Mouse (Mus musculus): ENCODE measurements around the gene Gps1. TPM values are rescaled to one million over a fixed set of nuclear protein-coding genes. Genes with fewer than 3 reads are reported as not detected.
"Not testable (repeated sequence)": the region's sequence is repeated elsewhere in the genome, so short reads cannot be mapped to it uniquely, and the experiment has no call there.

The Gps1 gene
- total RNA-seq, 2 experiments from 2014 or later, result 16.2 to 28.4 TPM

DNA sequence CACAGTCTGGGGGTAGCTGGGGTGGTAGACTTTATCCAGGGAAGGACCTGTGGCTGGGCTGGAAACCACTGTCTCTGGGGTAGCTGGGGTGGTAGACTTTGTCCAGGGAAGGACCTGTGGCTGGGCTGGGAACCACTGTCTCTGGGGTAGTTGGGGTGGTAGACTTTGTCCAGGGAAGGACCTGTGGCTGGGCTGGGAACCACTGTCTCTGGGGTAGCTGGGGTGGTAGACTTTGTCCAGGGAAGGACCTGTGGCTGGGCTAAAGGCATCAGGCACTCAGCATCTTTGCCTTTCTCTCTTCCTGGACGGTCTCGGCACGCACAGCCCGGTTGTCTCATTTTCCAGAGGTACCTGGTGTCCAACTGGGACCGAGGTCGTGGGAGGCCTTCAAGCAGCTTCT, 2.7 kb upstream of the Gps1 start:
- not testable (repeated sequence) for ATAC-seq (replicated peaks; ENCODE audit: low FRiP score, poor library complexity, severe bottlenecking)

DNA sequence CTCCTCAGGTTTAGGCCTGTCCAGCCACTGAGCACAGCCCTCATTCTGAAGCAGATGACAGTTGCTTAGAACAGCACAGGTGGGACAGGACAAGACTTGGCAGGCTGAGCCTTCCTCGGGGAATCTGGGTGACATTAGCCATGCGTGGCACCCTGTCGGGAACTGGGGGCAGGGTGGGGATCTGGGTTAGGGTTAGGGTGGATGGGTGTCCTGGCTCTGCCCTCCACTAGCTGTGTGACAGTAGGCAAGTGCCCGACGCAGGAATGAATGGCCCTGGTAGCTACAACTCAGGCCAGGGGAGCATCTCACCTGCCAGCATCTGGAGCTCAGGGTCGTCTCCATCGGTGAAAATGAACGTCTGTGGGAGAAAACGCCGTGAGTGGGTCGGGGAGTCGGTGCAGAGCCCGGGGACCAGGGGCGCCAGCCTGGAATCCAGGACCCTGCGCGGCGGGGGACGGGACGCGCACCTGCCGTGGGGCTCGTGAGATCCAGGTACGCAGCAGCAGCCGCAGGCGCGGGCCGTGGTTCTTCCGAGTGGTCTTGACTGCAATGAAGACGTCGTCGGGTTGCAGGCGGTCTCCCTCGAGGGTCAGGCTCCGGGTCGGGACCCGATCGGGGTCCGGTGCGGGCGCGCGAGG, 527 bp upstream of the Gps1 start:
- ATAC-seq (replicated peaks; ENCODE audit: low FRiP score, poor library complexity, severe bottlenecking), result 0 out of 2 replicates have a peak, but pooled peaks have one; percentile 4

DNA sequence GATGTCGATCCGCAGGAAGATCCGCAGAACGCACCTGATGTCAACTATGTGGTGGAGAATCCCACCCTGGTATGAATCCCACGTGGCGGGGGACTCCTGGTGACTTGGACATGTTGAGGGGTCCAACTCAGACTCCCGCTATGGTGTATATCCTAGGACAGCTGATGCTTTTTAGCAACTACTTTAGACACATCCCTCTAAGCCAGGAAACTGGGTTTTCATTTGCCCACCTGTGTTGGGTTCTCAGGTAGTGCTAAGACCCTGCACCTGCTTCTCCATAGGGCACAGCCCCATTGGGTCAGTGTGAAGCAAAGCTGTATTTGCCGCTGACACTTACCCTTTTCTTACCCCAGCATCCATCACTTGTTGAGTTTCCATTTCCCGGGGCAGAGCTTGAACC, 1.1 kb downstream of the Gps1 start:
- ATAC-seq (replicated peaks; ENCODE audit: low FRiP score, poor library complexity, severe bottlenecking), result no peak

DNA sequence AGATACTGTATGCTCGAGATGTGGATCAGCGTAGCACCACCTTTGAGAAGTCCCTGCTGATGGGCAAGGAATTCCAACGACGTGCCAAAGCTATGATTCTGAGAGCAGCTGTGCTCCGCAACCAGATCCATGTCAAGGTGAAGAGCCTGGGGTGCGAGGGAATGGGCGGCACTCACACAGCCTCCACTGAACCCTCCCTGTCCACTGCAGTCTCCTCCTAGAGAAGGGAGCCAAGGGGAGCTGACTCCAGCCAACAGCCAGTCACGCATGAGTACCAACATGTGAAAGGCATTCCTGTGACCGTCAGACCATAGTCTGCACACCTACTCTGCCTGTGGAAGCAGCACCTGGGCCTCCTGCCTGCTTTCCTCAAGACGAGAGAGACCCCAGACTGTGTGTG, 4.4 kb downstream of the Gps1 start:
- ATAC-seq (replicated peaks; ENCODE audit: low FRiP score, poor library complexity, severe bottlenecking), result not testable (repeated sequence)

DNA sequence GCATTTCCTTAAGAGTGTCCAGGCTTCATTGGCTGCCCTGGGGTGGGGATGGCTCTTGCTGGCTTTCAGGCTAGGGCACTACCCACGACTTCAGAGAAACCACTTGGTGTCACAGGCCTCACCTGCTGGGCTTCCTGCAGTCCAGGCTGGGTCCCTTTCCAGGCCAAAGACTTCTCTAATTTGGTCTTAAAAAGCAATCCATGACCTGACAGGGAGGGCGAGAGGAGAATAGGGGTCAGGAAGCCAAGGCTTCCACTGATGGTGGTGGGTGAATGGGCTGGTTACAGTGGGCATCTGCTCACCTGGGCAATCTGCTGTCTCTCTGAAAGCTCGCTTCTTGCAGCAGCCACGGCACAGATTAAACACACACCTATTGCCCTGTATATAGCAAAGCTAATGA, 5.3 kb downstream of the Gps1 start:
- no peak for ATAC-seq (replicated peaks; ENCODE audit: low FRiP score, poor library complexity, severe bottlenecking)

DNA sequence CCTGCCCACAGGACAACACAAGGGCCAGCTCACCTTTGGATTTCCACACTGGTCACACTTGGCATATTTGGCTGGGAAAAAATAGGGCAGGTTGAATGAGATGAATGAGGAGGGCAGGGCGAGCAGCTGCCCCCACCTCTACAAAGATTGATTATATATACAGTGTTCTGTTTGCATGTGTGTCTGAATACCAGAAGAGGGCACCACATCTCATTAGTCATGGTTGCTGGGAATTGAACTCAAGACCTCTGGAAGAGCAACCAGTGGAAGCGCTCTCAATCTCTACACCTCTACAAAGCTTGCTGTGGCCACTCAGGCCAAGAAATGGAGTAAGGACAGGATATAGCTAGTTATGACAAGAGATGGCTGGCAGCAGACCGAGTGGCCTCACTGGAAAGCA, 5.7 kb downstream of the Gps1 start:
- ATAC-seq (replicated peaks; ENCODE audit: low FRiP score, poor library complexity, severe bottlenecking), result no peak

DNA sequence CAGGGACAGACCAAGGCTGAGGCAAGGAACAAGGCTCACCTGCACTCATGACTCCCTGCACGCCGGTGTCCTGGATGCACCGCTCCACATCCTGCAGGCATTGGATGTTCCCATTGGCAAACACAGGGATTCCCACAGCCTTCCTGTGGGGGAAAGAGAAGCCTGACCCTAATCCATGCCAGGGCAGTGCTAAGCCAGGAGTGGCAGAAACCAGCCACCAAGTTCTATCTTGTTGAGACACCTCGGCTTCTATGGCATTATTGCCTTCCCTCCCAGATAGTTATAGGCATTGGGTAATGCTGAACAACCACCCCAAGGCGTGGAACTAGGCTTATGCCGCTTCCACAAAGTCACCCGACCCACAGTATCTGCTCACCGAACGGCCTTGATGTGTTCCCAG, 8.6 kb downstream of the Gps1 start:
- ATAC-seq (replicated peaks; ENCODE audit: low FRiP score, poor library complexity, severe bottlenecking), result no peak

DNA sequence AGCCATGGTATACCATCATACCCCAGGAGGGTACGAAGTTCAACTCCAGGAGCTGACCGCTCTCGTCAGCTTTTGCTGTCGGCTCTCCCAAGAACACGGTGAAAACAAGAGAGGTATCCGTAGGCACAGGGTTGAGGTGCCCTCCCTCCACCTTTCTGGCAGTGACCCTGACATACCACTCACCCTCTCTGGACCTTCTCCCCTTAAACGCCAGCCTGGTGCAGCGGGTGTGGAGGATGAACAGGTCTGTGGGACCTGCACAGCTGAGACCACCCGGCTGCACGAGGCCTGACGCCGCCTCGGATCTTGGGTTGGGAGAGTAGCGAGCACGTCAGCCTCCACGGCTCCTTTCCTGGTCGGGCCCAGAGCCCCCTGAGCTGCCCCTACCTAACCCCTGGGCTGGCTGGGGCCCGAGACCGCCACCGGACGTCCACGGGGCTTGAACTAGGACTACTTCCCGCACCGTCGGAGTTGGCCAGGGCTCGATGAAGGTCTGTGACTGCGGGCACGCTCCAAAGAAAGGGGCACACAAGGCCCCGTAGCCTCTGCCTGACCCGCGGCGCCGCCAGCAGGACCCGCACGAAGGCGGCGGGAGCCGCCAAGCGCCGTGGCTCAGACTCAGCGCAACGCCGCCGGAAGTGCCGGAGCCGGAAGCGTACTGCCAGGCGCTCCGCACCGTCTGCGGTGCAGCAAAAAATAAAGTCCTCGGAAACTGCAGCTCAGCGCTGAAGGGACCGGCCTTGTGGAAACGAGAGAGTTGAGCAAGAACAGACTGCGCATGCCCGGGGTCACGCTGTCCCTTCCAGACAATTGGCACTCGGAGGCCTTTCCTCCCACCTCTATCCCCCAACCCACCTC, 11.9 kb downstream of the Gps1 start, which contains the start of gene Dus1l:
Gene Dus1l (minus strand): TSS at position 648 of the 858 bp plus-strand sequence.
- peak; percentile 85 for ATAC-seq (replicated peaks; ENCODE audit: low FRiP score, poor library complexity, severe bottlenecking)

DNA sequence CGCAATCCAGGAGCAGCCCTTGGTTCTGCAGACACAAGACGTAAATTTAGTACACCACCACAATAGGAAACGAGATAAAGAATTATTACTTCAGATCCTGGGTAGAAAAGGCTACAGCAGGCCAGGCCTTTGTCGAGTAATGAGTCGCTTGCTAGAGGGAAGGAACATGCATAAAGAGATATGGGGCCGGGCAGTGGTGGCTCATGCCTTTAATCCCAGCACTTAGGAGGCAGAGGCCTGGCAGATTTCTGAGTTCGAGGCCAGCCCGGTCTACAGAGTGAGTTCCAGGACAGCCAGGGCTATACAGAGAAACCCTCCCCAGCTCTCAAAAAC, 12.5 kb downstream of the Gps1 start:
- no peak for ATAC-seq (replicated peaks; ENCODE audit: low FRiP score, poor library complexity, severe bottlenecking)

DNA sequence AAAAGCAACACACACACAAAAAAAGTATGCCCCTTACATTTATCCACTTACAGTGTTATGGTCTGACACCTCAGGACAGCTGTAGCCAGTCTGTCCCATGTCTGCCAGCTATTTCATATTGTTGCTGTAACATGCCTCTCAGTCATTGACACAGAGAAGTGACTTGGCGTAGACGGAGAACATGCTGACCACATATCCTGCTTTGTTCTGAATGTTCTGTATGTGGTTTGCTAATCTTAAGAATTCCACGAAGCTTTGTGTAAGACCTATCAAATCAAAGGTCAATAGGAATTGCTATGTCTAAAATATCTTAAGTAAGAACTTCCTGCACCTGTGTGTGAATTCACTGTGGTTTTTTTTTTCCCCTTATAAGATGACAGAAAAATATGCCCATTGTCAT, 14.2 kb downstream of the Gps1 start:
- no peak for ATAC-seq (replicated peaks; ENCODE audit: low FRiP score, poor library complexity, severe bottlenecking)

DNA sequence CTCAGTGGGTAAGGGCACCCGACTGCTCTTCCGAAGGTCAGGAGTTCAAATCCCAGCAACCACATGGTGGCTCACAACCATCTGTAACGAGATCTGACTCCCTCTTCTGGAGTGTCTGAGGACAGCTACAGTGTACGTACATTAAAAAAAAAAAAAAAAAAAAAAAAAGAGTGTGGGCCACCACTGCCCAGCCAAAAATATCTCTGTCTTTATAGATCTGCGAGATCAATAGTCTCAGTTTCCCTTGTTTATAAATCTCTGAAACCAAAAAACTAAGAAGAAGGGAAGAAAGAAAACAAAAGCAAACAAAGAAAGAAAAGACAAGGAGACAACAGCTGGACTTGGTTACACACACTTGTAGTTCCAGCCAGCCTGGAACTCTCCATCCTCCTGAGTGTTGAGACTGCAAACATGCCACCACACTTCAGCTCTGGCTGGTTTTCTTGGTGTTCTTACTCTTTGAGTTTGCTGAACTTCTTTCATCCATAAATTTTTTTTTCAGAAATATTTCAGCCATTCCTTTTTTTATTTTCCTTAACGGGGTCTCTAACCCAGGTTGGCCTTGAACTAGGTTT, 15.3 kb downstream of the Gps1 start:
- ATAC-seq (replicated peaks; ENCODE audit: low FRiP score, poor library complexity, severe bottlenecking), result no peak

DNA sequence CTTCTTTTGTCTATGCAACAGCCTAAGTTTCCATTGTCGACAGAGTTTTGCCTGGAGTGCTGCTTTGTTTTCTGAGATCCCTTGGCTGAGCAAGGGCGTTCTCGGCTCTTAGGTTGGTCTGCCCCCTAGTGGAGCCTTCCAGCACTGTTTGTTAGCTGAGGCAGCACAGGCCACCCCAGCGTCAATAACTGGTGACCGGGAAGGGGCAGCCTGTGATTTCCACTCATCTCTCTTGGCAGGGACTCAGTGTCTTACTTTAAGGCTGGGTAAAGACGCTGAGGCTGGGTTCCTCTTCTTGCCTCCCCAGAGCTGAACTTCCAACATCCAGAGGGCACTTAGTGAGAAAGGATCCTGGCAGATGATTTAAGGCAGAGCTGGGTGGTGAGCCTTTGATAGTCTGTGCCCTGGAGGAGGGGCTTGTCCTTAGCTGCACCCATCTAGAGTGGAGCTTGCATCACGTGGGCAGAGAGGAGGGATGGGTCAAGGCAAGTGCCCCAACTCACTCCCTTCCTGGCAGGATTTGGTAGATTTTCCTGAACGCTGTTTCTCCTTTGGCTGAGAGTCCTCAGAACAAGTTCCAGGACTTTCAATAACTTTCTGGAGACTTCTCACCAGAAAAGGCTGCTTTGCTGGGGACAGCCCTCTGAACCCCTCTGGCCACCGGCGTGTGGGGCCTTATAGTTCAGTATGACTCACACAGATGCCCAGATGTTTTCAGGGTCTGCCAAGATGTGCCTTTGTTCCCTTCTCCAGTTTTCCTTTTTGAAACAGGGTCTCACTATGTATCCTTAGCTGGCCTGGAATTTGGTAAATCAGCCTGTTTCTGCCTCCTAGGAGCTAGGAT, 16.2 kb downstream of the Gps1 start:
- peak; percentile 71 for ATAC-seq (replicated peaks; ENCODE audit: low FRiP score, poor library complexity, severe bottlenecking)

DNA sequence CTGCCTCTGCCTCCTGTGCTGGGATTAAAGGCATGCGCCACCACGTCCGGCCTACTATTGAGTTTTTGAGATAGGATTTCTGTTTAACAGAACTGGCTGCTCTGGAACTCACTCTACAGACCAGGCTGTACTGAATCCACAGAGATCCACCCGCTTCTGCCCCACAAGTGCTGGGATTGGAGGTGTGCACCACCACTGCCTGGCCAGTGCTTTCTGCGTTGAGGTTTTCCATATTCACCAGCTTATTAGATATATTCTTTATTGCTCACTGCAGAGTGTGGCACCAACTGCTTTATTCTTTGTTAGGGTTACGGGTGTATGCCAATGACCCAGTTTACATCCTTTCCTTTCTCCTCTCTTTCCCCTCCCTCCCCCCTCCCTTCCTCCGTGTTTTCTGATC, 20.2 kb downstream of the Gps1 start:
- no peak for ATAC-seq (replicated peaks; ENCODE audit: low FRiP score, poor library complexity, severe bottlenecking)

DNA sequence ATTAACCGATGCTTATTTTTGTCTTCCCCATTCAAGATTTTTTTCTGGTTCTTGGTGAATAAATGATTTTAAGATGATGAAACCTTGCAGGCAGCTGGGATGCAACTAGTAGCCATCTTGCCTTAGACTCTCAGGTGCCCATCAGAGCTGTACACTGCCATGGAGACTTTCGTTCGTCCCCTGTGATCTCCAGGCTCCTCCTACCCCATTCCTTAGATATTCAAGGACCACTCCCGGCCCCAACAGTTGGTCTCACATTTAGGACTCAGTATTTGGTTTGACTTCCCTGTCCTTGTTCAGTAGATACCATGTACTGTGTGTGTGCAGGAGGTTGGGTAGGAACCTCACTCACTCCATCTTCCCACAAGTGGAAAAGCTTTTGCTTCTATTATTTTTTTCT, 20.7 kb downstream of the Gps1 start:
- ATAC-seq (replicated peaks; ENCODE audit: low FRiP score, poor library complexity, severe bottlenecking), result no peak

DNA sequence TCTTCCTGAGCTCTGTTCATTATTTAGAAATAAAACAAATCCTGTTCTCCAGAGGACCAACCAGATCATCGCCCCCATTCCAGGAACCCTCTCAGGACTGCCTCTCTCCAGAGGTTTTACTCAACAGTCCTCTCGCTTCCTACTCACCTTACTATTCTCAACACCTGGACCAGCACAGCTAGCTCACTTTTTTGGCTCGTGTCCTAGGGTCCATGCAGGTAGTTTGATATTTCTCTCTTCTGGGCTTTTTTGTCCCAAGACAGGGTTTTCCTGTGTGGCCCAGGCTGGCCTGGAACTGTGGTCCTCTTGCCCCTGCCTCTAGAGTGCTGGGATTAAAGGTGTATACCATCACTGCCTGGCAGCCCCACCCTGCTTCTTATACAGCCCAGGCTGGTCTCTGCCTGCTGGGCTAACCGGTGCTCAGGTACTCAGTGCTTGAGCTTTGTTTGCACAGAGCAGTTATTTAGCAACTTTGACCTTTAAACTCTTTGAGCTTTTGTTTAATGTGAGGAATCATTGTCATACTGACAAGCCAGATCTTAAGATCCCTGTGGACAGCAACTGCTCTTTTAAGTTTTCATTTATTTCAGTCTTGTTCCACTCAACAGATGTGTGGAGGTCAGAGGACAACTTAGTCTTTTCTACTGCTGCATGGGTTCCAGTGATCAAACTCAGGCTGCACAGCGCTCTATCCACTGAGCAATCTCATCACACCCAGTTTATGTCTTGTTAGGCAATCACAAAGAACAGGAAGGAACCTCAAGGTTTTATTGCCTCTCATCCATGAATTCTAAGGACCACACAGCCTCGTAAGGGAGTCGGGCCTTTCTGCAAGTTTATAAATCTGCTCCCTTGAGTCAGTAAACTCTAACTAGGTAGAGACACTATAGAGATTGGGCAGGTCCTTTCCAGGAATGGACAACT, 21.6 kb downstream of the Gps1 start:
- no peak for ATAC-seq (replicated peaks; ENCODE audit: low FRiP score, poor library complexity, severe bottlenecking)

DNA sequence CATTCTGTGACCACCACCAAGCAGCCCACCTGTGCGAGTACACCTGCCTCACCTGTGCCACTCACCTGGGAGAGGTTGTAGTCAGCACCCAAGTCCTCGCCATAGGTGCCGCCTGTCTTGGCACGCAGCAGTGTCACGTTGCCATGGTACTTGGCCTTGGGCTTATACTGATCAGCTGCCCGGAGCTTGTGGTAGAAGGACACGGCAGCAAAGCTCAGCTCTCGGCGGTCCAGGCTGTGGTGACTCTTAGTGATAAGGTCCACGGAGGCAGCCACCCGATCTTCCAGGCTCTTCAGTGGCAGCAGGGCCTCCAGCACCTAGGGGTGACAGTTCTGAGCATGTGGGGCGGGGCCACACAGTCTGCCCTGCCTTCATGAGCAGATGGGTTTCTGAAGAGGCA, 23.9 kb downstream of the Gps1 start:
- ATAC-seq (replicated peaks; ENCODE audit: low FRiP score, poor library complexity, severe bottlenecking), result no peak

DNA sequence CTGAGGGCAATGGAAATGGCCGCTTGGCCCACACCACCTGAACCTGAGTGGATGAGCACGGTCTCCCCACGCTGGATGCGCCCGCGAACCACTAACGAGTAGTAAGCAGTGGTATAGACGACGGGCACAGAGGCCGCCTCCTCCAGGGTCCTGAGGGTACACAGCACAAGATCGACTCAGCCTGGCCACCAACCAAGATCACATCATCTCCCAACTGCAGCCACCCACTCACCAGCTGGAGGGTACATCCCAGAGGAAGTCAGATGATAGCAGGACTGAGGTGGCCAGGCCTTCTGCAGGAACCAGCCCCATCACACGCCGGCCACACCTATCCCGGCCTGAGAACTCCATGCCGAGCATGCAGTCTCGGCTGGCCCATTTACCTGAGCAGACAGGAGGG, 28.0 kb downstream of the Gps1 start:
- no peak for ATAC-seq (replicated peaks; ENCODE audit: low FRiP score, poor library complexity, severe bottlenecking)

DNA sequence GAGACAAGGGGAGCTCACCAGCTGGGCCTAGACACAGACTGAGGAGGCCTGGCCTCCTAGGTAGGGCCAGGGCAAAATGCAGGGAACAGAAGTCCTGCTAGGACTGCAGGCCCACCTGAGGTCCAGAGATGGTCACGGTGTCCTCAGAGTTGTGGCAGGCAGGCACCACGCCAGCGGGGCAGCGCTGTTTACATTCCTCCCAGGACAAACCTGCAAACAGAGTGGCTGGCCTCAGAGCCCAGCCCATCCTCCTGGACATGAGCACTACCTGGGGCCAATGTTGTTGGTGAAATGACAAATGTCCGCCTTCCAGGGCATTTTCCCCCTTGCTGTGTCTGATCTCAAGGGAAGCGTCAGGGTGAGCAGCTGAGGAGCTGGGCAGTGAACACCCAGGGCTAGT, 33.3 kb downstream of the Gps1 start:
- ATAC-seq (replicated peaks; ENCODE audit: low FRiP score, poor library complexity, severe bottlenecking), result no peak

DNA sequence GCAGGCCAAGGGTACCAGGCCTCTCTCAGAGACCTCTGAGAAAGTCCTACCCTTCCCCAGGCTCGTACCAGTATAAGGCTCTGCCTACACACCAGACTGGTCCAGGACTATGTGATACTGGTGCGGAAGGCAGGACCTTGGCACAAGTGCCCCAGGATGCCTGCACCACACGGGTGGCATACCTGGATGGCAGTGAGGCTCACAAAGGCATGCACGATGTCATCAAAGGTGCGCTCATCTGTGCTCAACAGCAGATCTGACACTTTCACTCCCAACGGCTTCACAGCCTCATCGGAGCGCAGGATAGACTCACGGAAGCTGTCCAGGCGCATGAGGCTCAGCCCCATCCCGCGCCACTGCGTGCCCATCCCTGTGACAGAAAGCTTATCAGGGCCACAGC, 34.2 kb downstream of the Gps1 start:
- ATAC-seq (replicated peaks; ENCODE audit: low FRiP score, poor library complexity, severe bottlenecking), result no peak

All from erythroblast, adult 5-6 weeks (primary cell).